Mouse (Mus musculus) heart, embryonic 14.5 days (tissue): Measurements from ENCODE around the gene RPS10-NUDT3. TPM values are rescaled to one million over a fixed set of nuclear protein-coding genes. Genes with fewer than 3 reads are reported as not detected.

Source experiments
- ATAC-seq: fragments of 200-750 bp; cut with Nextera tagmentation; 2 replicates; pipeline ENCODE4 v1.8.0; 2017; ENCODE audit warnings: low read depth, moderate TSS enrichment; ENCODE audit not compliant: insufficient number of reproducible peaks, insufficient read depth, low FRiP score
- H3K27ac ChIP-seq, 2 experiments: fragments of 200-500 bp in 1 of 2; fragments of 300-500 bp in 1 of 2; sonication (generic) in 1 of 2; replicated peaks in 1 of 2; 2 replicates each; pipeline ENCODE4 v1.5.1; 2012 to 2014; ENCODE audit warnings: low read depth in 2 of 2, low read length in 2 of 2, control low read depth in 1 of 2, mild to moderate bottlenecking in 1 of 2, mixed read lengths in 1 of 2; ENCODE audit not compliant: control insufficient read depth in 1 of 2, insufficient read depth in 1 of 2
- H3K27me3 ChIP-seq: fragments of 300-500 bp; sonication (generic); 2 replicates; pipeline ENCODE4 v1.6.1; 2014; ENCODE audit warnings: mild to moderate bottlenecking, low read length, control low read depth; ENCODE audit not compliant: control insufficient read depth, insufficient read depth
- H3K36me3 ChIP-seq: fragments of 300-500 bp; sonication (generic); 2 replicates; pipeline ENCODE4 v1.6.1; 2014; ENCODE audit warnings: mild to moderate bottlenecking, control low read depth, low read length, mixed read lengths; ENCODE audit not compliant: control insufficient read depth, insufficient read depth
- H3K4me1 ChIP-seq, 2 experiments: fragments of 200-500 bp in 1 of 2; fragments of 300-500 bp in 1 of 2; sonication (generic) in 1 of 2; 2 replicates each; pipeline ENCODE4 v1.6.1; 2012 to 2014; ENCODE audit warnings: low read length in 2 of 2, control low read depth in 1 of 2, mixed read lengths in 1 of 2; ENCODE audit not compliant: control insufficient read depth in 2 of 2, insufficient read depth in 2 of 2
- H3K4me2 ChIP-seq: fragments of 300-500 bp; sonication (generic); 2 replicates; pipeline ENCODE4 v1.6.1; 2014; ENCODE audit warnings: mild to moderate bottlenecking, low read length
- H3K4me3 ChIP-seq, 2 experiments: fragments of 200-500 bp in 1 of 2; fragments of 300-500 bp in 1 of 2; sonication (generic) in 1 of 2; 2 replicates each; pipeline ENCODE4 v1.5.1; 2012 to 2014; ENCODE audit warnings: low read length in 2 of 2, mild to moderate bottlenecking in 2 of 2, control low read depth in 1 of 2, low read depth in 1 of 2, moderate library complexity in 1 of 2; ENCODE audit not compliant: control insufficient read depth in 1 of 2, insufficient read depth in 1 of 2
- H3K9ac ChIP-seq: fragments of 300-500 bp; sonication (generic); 2 replicates; pipeline ENCODE4 v1.6.1; 2014; ENCODE audit warnings: mild to moderate bottlenecking, low read length
- H3K9me3 ChIP-seq: fragments of 300-500 bp; sonication (generic); 2 replicates; pipeline ENCODE4 v1.6.1; 2016; ENCODE audit warnings: low read length, control low read depth; ENCODE audit not compliant: control insufficient read depth
- WGBS: fragments of 180-500 bp; shearing (Covaris S2); extraction: QIAGEN DNeasy Blood & Tissue Kit; methylation state at CpG from one replicate; pipeline ENCODE4 v1.1.7; 2014; 5-methylcytosine and 5-hydroxymethylcytosine counted together
- polyA plus RNA-seq: library from polyadenylated mRNA; unstranded; fragments of >200 nt; fragmentation: Nextera tagmentation; extraction: Ambion mirVana; gene quantifications from 2 replicates; pipeline ENCODE4 v1.2.1, GENCODE M21; 2014

RPS10-NUDT3 gene
- polyA plus RNA-seq, 1 experiment from 2014 or later = not detected

DNA sequence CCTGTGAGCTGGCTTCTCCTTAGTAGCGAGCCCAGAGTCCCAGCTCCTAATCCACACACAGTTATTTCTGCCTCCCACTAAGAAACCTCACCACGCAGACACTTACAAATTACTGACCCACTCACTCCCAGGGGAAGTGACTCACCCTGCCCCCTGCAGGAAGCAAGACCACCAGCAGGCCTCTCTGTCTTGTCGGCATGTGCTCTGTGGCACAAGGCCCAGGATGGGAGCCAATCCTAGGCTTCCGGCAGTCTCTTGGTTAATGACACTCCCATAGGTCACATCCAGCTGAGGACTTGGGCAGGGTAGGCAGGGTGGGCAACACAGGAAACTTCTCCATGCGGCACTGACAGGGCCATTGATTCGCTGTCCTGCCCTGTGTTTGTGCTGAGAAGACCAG, 57.6 kb downstream of the RPS10-NUDT3 start:
- H3K27ac ChIP-seq = no peak overlapping the region
- H3K36me3 ChIP-seq = peaks cover 71% of the 10 kb centered on the region
- no peaks in the 10 kb centered on the region for H3K9me3 ChIP-seq
- no peak overlapping the region for H3K4me2 ChIP-seq
- 60% methylated on average over 6 of the region's 6 CpGs for WGBS
- H3K9ac ChIP-seq = no peak overlapping the region
- no peaks in the 10 kb centered on the region for H3K27me3 ChIP-seq
- H3K4me1 ChIP-seq = peaks cover 0 to 7% of the 10 kb centered on the region in 2 experiments; a peak in 2 of 4 replicates
- H3K4me3 ChIP-seq = no peak overlapping the region
- ATAC-seq = peak; percentile 22; the same call in 1 of the 2 replicates

- H3K4me2 ChIP-seq = no peak overlapping the region
- no peak for ATAC-seq
- H3K4me3 ChIP-seq = no peak overlapping the region
- no peaks in the 10 kb centered on the region for H3K9me3 ChIP-seq
- no peaks in the 10 kb centered on the region for H3K27me3 ChIP-seq
- no peak overlapping the region for H3K27ac ChIP-seq
- peaks cover 0 to 7% of the 10 kb centered on the region in 2 experiments; a peak in 2 of 4 replicates for H3K4me1 ChIP-seq
- 77% methylated on average over 7 of the region's 7 CpGs for WGBS
- H3K9ac ChIP-seq = no peak overlapping the region
- H3K36me3 ChIP-seq = peaks cover 57% of the 10 kb centered on the region
Observed at GRCm38 (mm10) chr17:27576056-27576455, 59.0 kb downstream of the RPS10-NUDT3 start.

DNA sequence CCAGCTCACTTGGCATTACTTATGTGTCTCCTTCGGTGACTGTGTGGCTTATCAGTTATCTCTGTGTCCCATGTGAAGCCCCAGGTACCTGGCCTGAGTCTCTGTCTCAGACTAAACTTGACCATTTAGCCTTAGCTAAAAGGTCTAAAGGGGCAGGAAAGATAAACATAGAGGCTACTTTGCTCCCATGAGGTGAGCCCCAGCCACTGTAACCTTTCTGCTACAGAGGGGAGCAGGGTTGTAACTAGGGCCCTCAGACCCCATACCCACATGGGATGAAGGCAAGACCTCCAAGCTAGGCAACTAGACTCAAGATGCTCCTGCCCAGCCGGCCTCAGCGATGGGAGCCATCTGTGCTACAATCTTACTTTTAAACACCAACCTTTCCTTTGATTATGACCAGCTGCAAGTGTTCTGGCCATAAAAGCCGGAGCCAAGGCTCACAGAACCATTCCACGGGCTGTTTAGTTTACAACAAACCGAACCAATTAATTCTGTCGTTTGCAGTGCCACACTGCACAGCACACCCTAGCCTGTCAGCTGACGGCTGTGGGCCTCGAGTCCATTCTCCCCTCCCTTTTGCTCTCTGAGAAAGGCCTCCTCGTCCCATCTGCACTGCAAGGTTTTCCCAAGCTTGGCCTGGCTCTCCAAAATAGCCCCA, 59.8 kb downstream of the RPS10-NUDT3 start:
- Histone ChIP-seq H3K4me2 (no peak overlapping the region), H3K9ac (no peak overlapping the region), H3K36me3 (peaks cover 49% of the 10 kb centered on the region), H3K4me1 (peaks cover 0 to 7% of the 10 kb centered on the region in 2 experiments; a peak in 2 of 4 replicates), H3K4me3 (no peak overlapping the region), H3K27me3 (no peaks in the 10 kb centered on the region), H3K27ac (no peak overlapping the region), H3K9me3 (no peaks in the 10 kb centered on the region)
- ATAC-seq = no peak
- WGBS = 77% methylated on average over 10 of the region's 10 CpGs

DNA sequence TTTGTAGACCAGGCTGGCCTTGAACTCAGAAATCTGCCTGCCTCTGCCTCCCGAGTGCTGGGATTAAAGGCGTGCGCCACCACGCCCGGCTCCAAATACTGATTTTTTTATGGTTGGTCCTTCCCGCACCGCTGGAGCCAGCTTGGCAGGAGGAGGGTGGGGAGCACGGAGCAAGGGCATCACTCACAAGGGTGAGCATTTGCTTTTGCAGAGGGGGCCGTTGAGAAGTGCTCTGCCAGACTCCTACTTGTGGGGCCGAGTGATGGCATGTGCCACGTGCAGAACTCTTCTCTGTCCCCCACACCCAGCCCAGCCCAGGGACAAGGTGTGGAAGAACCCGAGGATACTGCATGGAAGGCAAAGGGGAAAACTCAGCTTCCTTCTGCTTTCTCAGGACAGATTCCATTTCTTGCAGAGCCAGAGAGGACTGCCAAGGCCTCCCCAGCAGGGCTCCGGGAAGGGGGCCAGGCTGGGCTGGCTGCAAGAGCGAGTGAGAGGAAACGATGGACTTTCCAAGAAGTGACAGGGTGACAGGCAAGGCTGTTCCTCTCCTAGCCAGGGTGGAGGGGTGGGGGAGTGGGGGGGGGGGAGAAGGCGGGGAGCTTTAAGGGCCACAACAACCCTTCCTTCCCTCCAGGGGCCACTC, 60.4 kb downstream of the RPS10-NUDT3 start:
- Histone ChIP-seq H3K9ac (no peak overlapping the region), H3K27me3 (no peaks in the 10 kb centered on the region), H3K9me3 (no peaks in the 10 kb centered on the region), H3K27ac (peak overlapping the region in 1 of 2 experiments; percentile 51; a peak in 1 of 4 replicates), H3K36me3 (peaks cover 43% of the 10 kb centered on the region), H3K4me2 (no peak overlapping the region), H3K4me1 (peaks cover 0 to 7% of the 10 kb centered on the region in 2 experiments; a peak in 2 of 4 replicates), H3K4me3 (no peak overlapping the region)
- no peak for ATAC-seq
- 84% methylated on average over 15 of the region's 16 CpGs for WGBS

DNA sequence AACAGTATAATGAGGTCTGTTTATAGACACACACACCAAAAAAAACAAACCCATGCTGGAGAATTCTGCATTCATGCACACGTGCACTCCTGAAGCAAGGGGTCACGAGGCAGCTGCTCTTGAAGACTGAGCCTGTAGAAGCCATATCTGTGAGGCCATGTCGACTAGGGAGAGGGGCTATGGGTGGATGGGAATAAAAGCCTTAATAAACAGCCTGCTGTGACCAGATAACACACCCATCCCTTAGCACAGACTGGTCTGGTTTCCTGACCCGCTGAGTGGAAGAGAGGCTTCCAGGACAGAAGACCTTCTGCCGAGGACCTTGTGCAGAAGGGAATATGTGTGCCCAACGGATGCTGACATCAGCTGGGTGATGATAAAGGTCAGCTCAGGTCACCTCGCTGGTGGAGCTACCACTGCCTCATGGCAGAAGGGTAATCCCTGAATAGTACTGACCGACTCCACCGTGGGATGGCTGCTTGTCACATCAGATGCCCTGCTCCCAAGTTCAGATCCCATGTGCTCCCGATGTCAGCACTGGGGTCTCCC, 61.2 kb downstream of the RPS10-NUDT3 start:
- Histone ChIP-seq H3K4me2 (no peak overlapping the region), H3K9ac (no peak overlapping the region), H3K27ac (no peak overlapping the region), H3K36me3 (peaks cover 35% of the 10 kb centered on the region), H3K9me3 (no peaks in the 10 kb centered on the region), H3K27me3 (no peaks in the 10 kb centered on the region), H3K4me1 (peaks cover 0 to 7% of the 10 kb centered on the region in 2 experiments; a peak in 2 of 4 replicates), H3K4me3 (no peak overlapping the region)
- 80% methylated on average over 10 of the region's 10 CpGs for WGBS
- ATAC-seq = no peak

DNA sequence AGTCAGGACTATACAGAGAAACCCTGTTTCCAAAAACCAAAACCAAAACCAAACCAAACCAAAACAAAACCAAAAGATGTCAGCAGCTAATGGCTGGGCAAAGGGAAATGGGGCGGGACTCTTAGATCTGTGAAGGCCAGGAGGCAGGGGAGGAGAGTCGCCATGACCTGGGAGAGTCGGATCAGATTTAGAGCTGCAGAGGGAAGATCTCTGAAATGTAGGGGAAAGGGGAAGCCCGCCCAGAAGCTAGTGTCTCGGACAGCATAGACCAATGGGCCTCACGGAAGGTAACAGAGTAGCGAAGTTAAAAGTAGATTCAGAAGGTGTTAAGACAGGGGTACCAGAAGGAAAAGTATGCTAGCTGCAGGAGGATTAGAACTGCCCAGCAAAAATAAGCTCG, 63.7 kb downstream of the RPS10-NUDT3 start:
- WGBS = 68% methylated on average over 8 of the region's 8 CpGs
- no peak overlapping the region for H3K4me3 ChIP-seq
- peaks cover 3% of the 10 kb centered on the region in 2 experiments; a peak in 3 of 4 replicates for H3K4me1 ChIP-seq
- no peak overlapping the region for H3K9ac ChIP-seq
- no peaks in the 10 kb centered on the region for H3K9me3 ChIP-seq
- H3K27ac ChIP-seq = no peak overlapping the region
- H3K4me2 ChIP-seq = no peak overlapping the region
- H3K36me3 ChIP-seq = peaks cover 13% of the 10 kb centered on the region
- no peaks in the 10 kb centered on the region for H3K27me3 ChIP-seq
- ATAC-seq = no peak

DNA sequence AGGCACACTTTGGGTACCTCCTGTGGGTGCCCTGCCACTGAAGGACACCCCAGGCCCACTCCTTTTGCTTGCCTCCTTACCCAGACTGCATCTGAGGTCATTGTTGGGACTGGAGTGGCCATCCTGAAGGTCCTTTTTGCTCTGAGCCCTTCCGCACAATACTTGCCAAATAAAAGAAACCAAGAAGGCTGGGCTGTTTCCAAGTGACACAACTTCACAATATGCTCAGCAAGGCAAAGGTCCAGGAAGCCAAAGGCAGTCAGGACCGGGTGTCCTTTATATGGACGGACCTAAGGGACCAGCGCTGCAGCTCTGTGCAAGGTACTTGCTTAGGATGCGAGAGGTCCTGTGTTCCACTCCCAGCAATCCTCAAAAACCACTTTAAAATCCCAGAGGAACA, 66.8 kb downstream of the RPS10-NUDT3 start:
- no peak for ATAC-seq
- WGBS = 83% methylated on average over 5 of the region's 5 CpGs
- Histone ChIP-seq H3K36me3 (no peaks in the 10 kb centered on the region), H3K27ac (no peak overlapping the region), H3K9me3 (no peaks in the 10 kb centered on the region), H3K4me2 (no peak overlapping the region), H3K9ac (no peak overlapping the region), H3K4me1 (peaks cover 9 to 17% of the 10 kb centered on the region in 2 experiments), H3K27me3 (no peaks in the 10 kb centered on the region), H3K4me3 (no peak overlapping the region)
